8 mouse cellular contexts compared by ENCODE assay signal in the genomic region with DNA sequence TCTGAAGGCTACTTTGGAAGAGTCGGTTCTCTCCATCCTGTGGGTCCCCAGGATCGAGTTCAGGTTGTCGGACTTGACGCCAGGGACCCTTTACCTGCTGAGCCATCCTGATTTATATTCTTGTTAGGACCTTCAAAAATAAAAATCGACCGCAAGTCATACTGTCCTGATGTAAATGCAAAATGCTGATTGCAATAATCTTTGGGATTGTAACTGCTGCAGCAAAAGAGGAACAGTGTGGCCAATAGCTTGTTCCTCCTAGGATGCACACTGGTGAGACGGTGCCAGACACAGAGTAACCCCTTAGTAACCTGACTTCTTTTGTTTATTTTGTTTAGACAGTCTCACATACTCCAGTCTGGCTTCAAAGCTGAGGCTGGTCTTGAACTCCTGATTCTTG. TPM values are rescaled to one million over a fixed set of nuclear protein-coding genes. Genes with fewer than 3 reads are reported as not detected.
DNase-seq lines count a peak whose midpoint lies in the region; ATAC-seq and TF ChIP-seq lines count a peak whose summit lies in the region.

No protein-coding gene starts in this region.

- WGBS in forebrain, embryonic 12.5 days, result 80% methylated on average over 7 of the region's 7 CpGs
- 78% methylated on average over 7 of the region's 7 CpGs for WGBS in limb, embryonic 13.5 days
- WGBS in neural tube, embryonic 15.5 days, result 76% methylated on average over 7 of the region's 7 CpGs

- peak overlapping the region; percentile 90; the same call in 1 of the 2 replicates for H3K9ac ChIP-seq in forebrain, embryonic 12.5 days
- 0 out of 2 replicates have a peak overlapping the region, but pooled peaks have one; percentile 86 for H3K9ac ChIP-seq in limb, embryonic 13.5 days
- no peak overlapping the region; the same call in 1 of the 2 replicates for H3K9ac ChIP-seq in neural tube, embryonic 15.5 days (replicated peaks)

- H3K27me3 ChIP-seq in forebrain, embryonic 12.5 days, result no peaks in the 10 kb centered on the region
- no peaks in the 10 kb centered on the region for H3K27me3 ChIP-seq in limb, embryonic 13.5 days
- H3K27me3 ChIP-seq in neural tube, embryonic 15.5 days (replicated peaks), result no peaks in the 10 kb centered on the region

- H3K9me3 ChIP-seq in forebrain, embryonic 12.5 days, result no peaks in the 10 kb centered on the region
- no peaks in the 10 kb centered on the region for H3K9me3 ChIP-seq in limb, embryonic 13.5 days
- no peaks in the 10 kb centered on the region for H3K9me3 ChIP-seq in neural tube, embryonic 15.5 days (replicated peaks)

- no peak for TF ChIP-seq CTCF in layer of hippocampus, adult 2 months (conservative IDR thresholded peaks at IDR 0.05)

- H3K36me3 ChIP-seq in forebrain, embryonic 12.5 days (replicated peaks), result peaks cover 29% of the 10 kb centered on the region
- peaks cover 26% of the 10 kb centered on the region for H3K36me3 ChIP-seq in limb, embryonic 13.5 days
- H3K36me3 ChIP-seq in neural tube, embryonic 15.5 days, result peaks cover 12% of the 10 kb centered on the region; the same call in 1 of the 2 replicates

- H3K4me2 ChIP-seq in forebrain, embryonic 12.5 days, result peak overlapping the region; percentile 84
- H3K4me2 ChIP-seq in limb, embryonic 13.5 days (replicated peaks), result peak overlapping the region; percentile 81
- H3K4me2 ChIP-seq in neural tube, embryonic 15.5 days, result peak overlapping the region; percentile 95

- H3K4me3 ChIP-seq in layer of hippocampus, adult 2 months, result peak overlapping the region; percentile 85
- H3K4me3 ChIP-seq in forebrain, embryonic 12.5 days (replicated peaks), result peak overlapping the region; percentile 72; the same call in 1 of the 2 replicates
- peak overlapping the region; percentile 75 for H3K4me3 ChIP-seq in limb, embryonic 13.5 days
- peak overlapping the region; percentile 81 for H3K4me3 ChIP-seq in neural tube, embryonic 15.5 days (replicated peaks)

- peaks cover 10% of the 10 kb centered on the region for H3K4me1 ChIP-seq in forebrain, embryonic 12.5 days
- peaks cover 10% of the 10 kb centered on the region for H3K4me1 ChIP-seq in limb, embryonic 13.5 days
- peaks cover 20% of the 10 kb centered on the region for H3K4me1 ChIP-seq in neural tube, embryonic 15.5 days

- no peak for ATAC-seq in forebrain, embryonic 12.5 days (ENCODE audit: low FRiP score)
- no peak for ATAC-seq in limb, embryonic 13.5 days (ENCODE audit: low FRiP score, low read depth)
- ATAC-seq in neural tube, embryonic 15.5 days (ENCODE audit: low FRiP score), result no peak
- no peak for ATAC-seq in erythroid progenitor cell, adult 5-6 weeks (replicated peaks; ENCODE audit: low FRiP score, poor library complexity, severe bottlenecking)

- H3K27ac ChIP-seq in layer of hippocampus, adult 2 months, result peak overlapping the region; percentile 96
- no peak overlapping the region for H3K27ac ChIP-seq in forebrain, embryonic 12.5 days
- no peak overlapping the region for H3K27ac ChIP-seq in limb, embryonic 13.5 days
- peak overlapping the region; percentile 95; the same call in 1 of the 2 replicates for H3K27ac ChIP-seq in neural tube, embryonic 15.5 days (replicated peaks)

- DNase-seq in layer of hippocampus, adult 2 months (ENCODE audit: low spot score in 2 of 2), result no peak
- DNase-seq in layer of hippocampus, adult 11-12 months (ENCODE audit: low spot score), result no peak
- DNase-seq in adrenal gland, adult 2 months, result no peak
- no peak for DNase-seq in lung, postnatal 14 days

RNA-seq across cellular contexts. Expression of a gene that starts 1.3 kb away (rescaled TPM):
- 1 to 10 TPM; 8.2 to 8.4 TPM for total RNA-seq in layer of hippocampus, adult 2 months (2021)
- polyA plus RNA-seq in forebrain, embryonic 12.5 days (2016; fragmentation: Nextera tagmentation; extraction: Ambion mirVana), result 9.5 and 11.1 TPM in 2 replicates
- polyA plus RNA-seq in limb, embryonic 13.5 days (2015; fragmentation: Nextera tagmentation; extraction: Ambion mirVana), result 10.5 and 11.3 TPM in 2 replicates
- 13.4 and 14.8 TPM in 2 replicates for polyA plus RNA-seq in neural tube, embryonic 15.5 days (2015; fragmentation: Nextera tagmentation; extraction: Ambion mirVana)
- 0.72 TPM in 1 of 2 replicates, not detected in the other for total RNA-seq in erythroid progenitor cell, adult 5-6 weeks (2015; ENCODE audit: low replicate concordance)
- 0.53 and 1.4 TPM in 2 replicates for total RNA-seq in erythroid progenitor cell, adult 5-6 weeks (2017; ENCODE audit: low replicate concordance)
- total RNA-seq in adrenal gland, adult 2 months (2021), result 10 to 100 TPM in 1 of 2 experiments, 1 to 10 TPM in 1; 5.0 to 11.9 TPM
- 9.6 and 11.1 TPM in 2 replicates for polyA plus RNA-seq in adrenal gland, adult 2 months (2012; rRNA removed)

RNA-seq across cellular contexts. Expression of a gene that starts 8.2 kb away (rescaled TPM):
- total RNA-seq in layer of hippocampus, adult 2 months (2021), result 10 to 100 TPM; 13.4 to 16.5 TPM
- 44.3 and 47.8 TPM in 2 replicates for polyA plus RNA-seq in forebrain, embryonic 12.5 days (2016; fragmentation: Nextera tagmentation; extraction: Ambion mirVana)
- polyA plus RNA-seq in limb, embryonic 13.5 days (2015; fragmentation: Nextera tagmentation; extraction: Ambion mirVana), result 73.0 and 73.8 TPM in 2 replicates
- 26.2 and 31.7 TPM in 2 replicates for polyA plus RNA-seq in neural tube, embryonic 15.5 days (2015; fragmentation: Nextera tagmentation; extraction: Ambion mirVana)
- 13.0 and 23.8 TPM in 2 replicates for total RNA-seq in erythroid progenitor cell, adult 5-6 weeks (2015; ENCODE audit: low replicate concordance)
- 23.5 and 29.3 TPM in 2 replicates for total RNA-seq in erythroid progenitor cell, adult 5-6 weeks (2017; ENCODE audit: low replicate concordance)
- total RNA-seq in adrenal gland, adult 2 months (2021), result 10 to 100 TPM; 18.1 to 28.7 TPM
- 0.68 and 1.1 TPM in 2 replicates for polyA plus RNA-seq in adrenal gland, adult 2 months (2012; rRNA removed)

RNA-seq across cellular contexts. Expression of a gene that starts 8.2 kb away (rescaled TPM):
- total RNA-seq in layer of hippocampus, adult 2 months (2021), result 10 to 100 TPM; 42.0 to 42.2 TPM
- 133 and 137 TPM in 2 replicates for polyA plus RNA-seq in forebrain, embryonic 12.5 days (2016; fragmentation: Nextera tagmentation; extraction: Ambion mirVana)
- polyA plus RNA-seq in limb, embryonic 13.5 days (2015; fragmentation: Nextera tagmentation; extraction: Ambion mirVana), result 99.2 and 106 TPM in 2 replicates
- 62.5 and 70.0 TPM in 2 replicates for polyA plus RNA-seq in neural tube, embryonic 15.5 days (2015; fragmentation: Nextera tagmentation; extraction: Ambion mirVana)
- 40.4 and 42.3 TPM in 2 replicates for total RNA-seq in erythroid progenitor cell, adult 5-6 weeks (2015; ENCODE audit: low replicate concordance)
- 21.8 and 30.3 TPM in 2 replicates for total RNA-seq in erythroid progenitor cell, adult 5-6 weeks (2017; ENCODE audit: low replicate concordance)
- total RNA-seq in adrenal gland, adult 2 months (2021), result 10 to 100 TPM; 41.7 to 44.7 TPM
- polyA plus RNA-seq in adrenal gland, adult 2 months (2012; rRNA removed), result 63.3 and 72.2 TPM in 2 replicates

RNA-seq across cellular contexts. Expression of a gene that starts 23.2 kb away (rescaled TPM):
- total RNA-seq in layer of hippocampus, adult 2 months (2021), result 10 to 100 TPM; 18.6 to 18.8 TPM
- polyA plus RNA-seq in forebrain, embryonic 12.5 days (2016; fragmentation: Nextera tagmentation; extraction: Ambion mirVana), result 313 and 320 TPM in 2 replicates
- 208 and 210 TPM in 2 replicates for polyA plus RNA-seq in limb, embryonic 13.5 days (2015; fragmentation: Nextera tagmentation; extraction: Ambion mirVana)
- 62.9 and 99.9 TPM in 2 replicates for polyA plus RNA-seq in neural tube, embryonic 15.5 days (2015; fragmentation: Nextera tagmentation; extraction: Ambion mirVana)
- 218 and 223 TPM in 2 replicates for total RNA-seq in erythroid progenitor cell, adult 5-6 weeks (2015; ENCODE audit: low replicate concordance)
- total RNA-seq in erythroid progenitor cell, adult 5-6 weeks (2017; ENCODE audit: low replicate concordance), result 304 and 424 TPM in 2 replicates
- 10 to 100 TPM; 22.8 to 23.1 TPM for total RNA-seq in adrenal gland, adult 2 months (2021)
- 17.9 and 21.6 TPM in 2 replicates for polyA plus RNA-seq in adrenal gland, adult 2 months (2012; rRNA removed)

RNA-seq across cellular contexts. Expression of a gene that starts 23.7 kb away (rescaled TPM):
- total RNA-seq in layer of hippocampus, adult 2 months (2021), result 10 to 100 TPM; 25.6 to 26.2 TPM
- 24.6 and 27.5 TPM in 2 replicates for polyA plus RNA-seq in forebrain, embryonic 12.5 days (2016; fragmentation: Nextera tagmentation; extraction: Ambion mirVana)
- polyA plus RNA-seq in limb, embryonic 13.5 days (2015; fragmentation: Nextera tagmentation; extraction: Ambion mirVana), result 32.2 and 35.8 TPM in 2 replicates
- polyA plus RNA-seq in neural tube, embryonic 15.5 days (2015; fragmentation: Nextera tagmentation; extraction: Ambion mirVana), result 22.8 and 23.0 TPM in 2 replicates
- 9.6 and 16.2 TPM in 2 replicates for total RNA-seq in erythroid progenitor cell, adult 5-6 weeks (2015; ENCODE audit: low replicate concordance)
- total RNA-seq in erythroid progenitor cell, adult 5-6 weeks (2017; ENCODE audit: low replicate concordance), result 18.1 and 19.4 TPM in 2 replicates
- total RNA-seq in adrenal gland, adult 2 months (2021), result 10 to 100 TPM; 19.4 to 20.1 TPM
- polyA plus RNA-seq in adrenal gland, adult 2 months (2012; rRNA removed), result 24.9 and 27.7 TPM in 2 replicates

Comparison
In these comparisons a context has a peak if more than half of its experiments do, and no peak if none do; other contexts are left out.
1. H3K27ac ChIP-seq: peak in layer of hippocampus, adult 2 months (single experiment) and neural tube, embryonic 15.5 days (single experiment); none in forebrain, embryonic 12.5 days (single experiment) and limb, embryonic 13.5 days (single experiment).
2. RNA of a gene that starts 8.2 kb away (polyA plus RNA-seq): 73.0 to 73.8 TPM in limb, embryonic 13.5 days, 44.3 to 47.8 TPM in forebrain, embryonic 12.5 days and 26.2 to 31.7 TPM in neural tube, embryonic 15.5 days; 0.68 to 1.1 TPM in adrenal gland, adult 2 months; every median in the first group is over 10 times any median in the second.
3. Peak in every context shown above with its lines, with median percentiles within 50 percentile points of each other: H3K4me3 ChIP-seq and H3K4me2 ChIP-seq.